Mouse (Mus musculus): ENCODE results near the gene Cbx7. TPM values are rescaled to one million over a fixed set of nuclear protein-coding genes. Genes with fewer than 3 reads are reported as not detected.

The Cbx7 gene
- 3.1 and 4.2 TPM in 2 replicates for polyA plus RNA-seq (2016; fragmentation: Nextera tagmentation; extraction: Ambion mirVana)

DNA sequence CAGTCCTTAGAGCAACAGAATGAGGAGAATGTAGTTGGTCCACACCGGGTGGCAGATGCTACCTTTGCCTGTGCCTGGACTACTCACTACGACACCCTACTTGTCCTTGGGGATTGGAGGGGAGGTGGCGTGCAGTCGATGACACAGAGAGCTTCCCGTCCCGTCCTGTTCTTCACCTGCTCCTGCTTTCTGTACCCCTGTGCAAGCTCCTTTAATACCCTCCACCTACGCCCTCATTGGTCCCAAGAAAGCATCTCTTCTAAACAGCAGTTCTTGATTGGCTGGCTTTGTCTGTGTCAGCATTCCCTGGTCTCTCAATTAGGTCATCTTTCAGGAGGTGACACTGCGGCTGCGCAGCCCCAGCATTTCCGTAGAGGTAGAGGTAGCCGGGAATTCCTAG is at the start of gene Cbx7:
Gene Cbx7, minus strand, starts transcription at position 180 of the 400 bp plus-strand sequence.
- Histone ChIP-seq H3K9me3 (replicated peaks) (no peaks in the 10 kb centered on the region), H3K27me3 (no peaks in the 10 kb centered on the region), H3K27ac (no peak within 1 kb of the TSS), H3K9ac (no peak within 1 kb of the TSS), H3K36me3 (no peaks in the 10 kb centered on the region), H3K4me2 (replicated peaks) (no peak within 1 kb of the TSS), H3K4me1 (no peaks in the 10 kb centered on the region), H3K4me3 (no peak within 1 kb of the TSS)
- WGBS: 95% methylated on average over 11 of the region's 11 CpGs
- no peak for ATAC-seq (ENCODE audit: low FRiP score)

DNA sequence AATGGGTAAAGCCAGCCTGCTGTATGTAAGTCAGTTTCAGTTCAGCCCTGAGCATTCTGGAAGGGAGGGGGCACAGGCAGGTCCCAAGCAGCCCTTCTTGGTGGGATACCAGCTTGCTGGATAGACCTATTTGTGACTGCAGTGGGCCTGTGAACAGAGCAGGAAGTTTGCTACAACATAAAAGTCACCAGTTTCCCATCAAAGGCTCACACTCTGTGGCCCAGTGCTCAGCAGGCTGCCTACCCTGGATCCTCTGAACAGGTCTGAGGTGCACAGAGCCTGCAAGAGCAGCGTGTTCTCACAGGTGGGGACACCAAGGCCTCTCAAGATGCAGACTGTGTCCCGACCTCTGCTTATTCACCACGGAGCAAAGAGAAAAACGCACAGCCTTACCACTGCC is 49.6 kb upstream of the Cbx7 start:
- Histone ChIP-seq H3K27me3 (peaks cover 30% of the 10 kb centered on the region), H3K4me3 (no peak overlapping the region), H3K9ac (no peak overlapping the region), H3K27ac (no peak overlapping the region), H3K4me2 (replicated peaks) (no peak overlapping the region), H3K9me3 (replicated peaks) (no peaks in the 10 kb centered on the region), H3K36me3 (no peaks in the 10 kb centered on the region), H3K4me1 (peaks cover 12% of the 10 kb centered on the region)
- WGBS: 67% methylated on average over 4 of the region's 4 CpGs
- ATAC-seq (ENCODE audit: low FRiP score): no peak

DNA sequence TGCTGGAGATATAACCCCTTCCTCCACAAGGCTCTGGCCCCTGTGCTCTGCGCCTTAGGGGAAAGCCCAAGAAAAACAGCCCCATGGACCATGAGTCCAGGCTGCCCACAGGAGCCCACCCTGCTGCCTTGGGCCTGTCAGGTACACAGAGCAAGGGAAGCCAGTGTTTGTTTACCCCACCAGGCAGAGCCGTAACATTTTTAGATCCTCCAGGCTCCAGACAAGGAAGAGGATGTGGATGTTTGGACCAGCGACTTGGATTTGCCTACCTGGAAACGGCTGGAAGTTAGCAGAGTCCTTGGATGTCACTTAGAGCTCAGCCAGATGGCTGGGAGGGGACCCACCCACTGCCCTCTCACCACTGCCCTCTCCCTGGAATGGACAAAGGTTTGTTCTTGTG is 48.7 kb upstream of the Cbx7 start:
- no peak overlapping the region for H3K27ac ChIP-seq
- ATAC-seq (ENCODE audit: low FRiP score): no peak
- 55% methylated on average over 4 of the region's 4 CpGs for WGBS

DNA sequence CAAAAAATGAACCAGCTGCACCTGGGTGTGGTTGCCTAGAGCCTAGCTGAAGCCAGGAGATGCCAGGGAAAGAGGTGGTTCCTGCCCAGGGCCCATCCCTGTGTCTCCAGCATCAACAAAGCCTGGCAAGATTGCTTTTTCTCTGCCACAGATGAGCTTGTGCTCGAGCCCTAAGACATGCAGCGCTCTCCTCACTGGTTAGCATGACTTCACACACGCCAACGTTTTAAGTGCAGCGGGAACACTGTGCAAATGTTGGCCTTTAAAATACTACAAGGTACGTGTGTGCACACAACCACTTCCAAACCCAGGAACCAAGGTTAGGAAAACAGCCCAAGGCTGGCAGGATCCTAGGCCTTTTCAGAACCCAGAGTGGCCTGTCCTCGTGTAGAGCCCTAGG is 48.3 kb upstream of the Cbx7 start:
- no peak overlapping the region for H3K4me3 ChIP-seq
- 77% methylated on average over 7 of the region's 7 CpGs for WGBS
- H3K27me3 ChIP-seq: peaks cover 43% of the 10 kb centered on the region
- no peak for ATAC-seq (ENCODE audit: low FRiP score)
- H3K36me3 ChIP-seq: no peaks in the 10 kb centered on the region
- H3K4me1 ChIP-seq: peaks cover 8% of the 10 kb centered on the region
- H3K9ac ChIP-seq: no peak overlapping the region
- no peaks in the 10 kb centered on the region for H3K9me3 ChIP-seq (replicated peaks)
- H3K27ac ChIP-seq: no peak overlapping the region
- no peak overlapping the region for H3K4me2 ChIP-seq (replicated peaks)

More for the DNA sequence above, 48.7 kb upstream of the Cbx7 start:
- H3K4me2 ChIP-seq (replicated peaks): no peak overlapping the region
- no peak overlapping the region for H3K9ac ChIP-seq
- H3K9me3 ChIP-seq (replicated peaks): no peaks in the 10 kb centered on the region
- peaks cover 39% of the 10 kb centered on the region for H3K27me3 ChIP-seq
- no peaks in the 10 kb centered on the region for H3K36me3 ChIP-seq
- no peak overlapping the region for H3K4me3 ChIP-seq
- H3K4me1 ChIP-seq: peaks cover 7% of the 10 kb centered on the region

DNA sequence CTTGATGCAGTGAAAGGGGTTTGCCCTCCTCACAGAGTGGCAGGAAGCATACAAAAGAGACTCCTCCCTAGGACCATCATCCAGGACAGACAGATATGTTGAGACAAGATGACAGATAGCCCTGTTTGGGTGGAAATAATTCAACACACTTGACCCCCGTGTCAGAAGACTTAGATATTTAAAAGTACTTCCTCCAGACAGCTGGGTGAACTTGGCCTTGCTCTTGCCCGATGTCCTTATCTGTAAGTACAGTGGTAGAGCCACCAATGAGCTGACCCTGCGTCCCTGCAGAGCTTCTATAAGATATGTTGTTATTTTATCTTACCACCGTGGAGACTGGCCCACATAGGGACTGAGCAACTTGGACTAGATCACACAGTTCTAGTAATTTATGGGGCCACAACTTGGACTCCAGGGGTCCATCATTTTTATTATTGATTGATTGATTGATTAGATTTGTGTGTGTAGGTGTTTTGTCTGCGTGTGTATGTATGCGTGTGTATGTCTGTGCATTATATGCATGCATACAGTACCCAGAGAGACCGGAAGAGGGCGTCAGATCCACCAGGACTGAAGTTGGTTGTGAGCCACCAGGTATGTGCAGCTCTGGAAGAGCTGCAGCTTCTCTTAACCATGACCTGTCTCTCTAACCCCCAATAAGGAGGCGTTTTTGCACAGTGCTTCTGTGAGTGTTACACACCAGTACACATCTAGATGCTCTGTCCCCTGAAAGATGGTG is 45.8 kb upstream of the Cbx7 start:
- H3K9ac ChIP-seq: no peak overlapping the region
- ATAC-seq (ENCODE audit: low FRiP score): no peak
- no peaks in the 10 kb centered on the region for H3K9me3 ChIP-seq (replicated peaks)
- no peaks in the 10 kb centered on the region for H3K36me3 ChIP-seq
- peaks cover 31% of the 10 kb centered on the region for H3K4me1 ChIP-seq
- H3K4me3 ChIP-seq: no peak overlapping the region
- H3K4me2 ChIP-seq (replicated peaks): no peak overlapping the region
- WGBS: 88% methylated on average over 9 of the region's 9 CpGs
- H3K27me3 ChIP-seq: peaks cover 62% of the 10 kb centered on the region
- H3K27ac ChIP-seq: no peak overlapping the region

DNA sequence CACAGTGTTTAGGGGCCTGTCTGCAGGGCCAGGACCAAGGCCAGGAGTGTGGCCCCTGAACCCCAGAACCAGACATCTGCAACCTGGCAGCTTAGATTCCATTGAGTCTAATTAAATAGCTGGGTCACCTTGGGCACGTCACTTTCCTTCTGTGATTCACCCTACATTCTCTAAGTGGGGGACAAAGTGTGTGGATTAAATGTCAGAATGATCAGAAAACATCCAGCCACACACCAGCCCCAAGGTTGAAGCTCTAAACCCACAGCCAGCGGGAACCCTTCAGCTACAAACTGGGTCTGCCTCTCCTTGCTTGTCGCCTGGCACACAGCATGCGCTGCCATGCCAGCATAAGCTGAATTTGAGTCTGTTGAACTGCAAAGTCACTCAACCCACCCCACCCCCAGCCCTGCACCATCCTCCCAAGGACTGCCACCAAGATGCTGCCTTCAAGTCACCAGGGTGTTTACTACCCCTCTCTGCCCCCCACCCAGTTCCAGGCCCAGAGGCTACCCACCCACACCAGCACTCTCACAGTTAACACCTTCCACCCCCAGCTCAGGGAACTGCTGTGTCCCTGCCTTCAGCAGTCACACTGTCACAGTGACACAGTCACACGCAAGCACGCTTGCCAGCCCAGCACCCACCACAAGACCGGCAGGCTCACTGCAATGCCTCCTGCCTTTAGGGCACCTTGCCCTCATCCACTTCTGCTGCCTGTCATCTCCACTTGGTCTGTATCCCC is 44.5 kb upstream of the Cbx7 start:
- Histone ChIP-seq H3K36me3 (no peaks in the 10 kb centered on the region), H3K4me2 (replicated peaks) (no peak overlapping the region), H3K27me3 (peaks cover 71% of the 10 kb centered on the region), H3K9me3 (replicated peaks) (no peaks in the 10 kb centered on the region), H3K4me3 (no peak overlapping the region), H3K4me1 (peaks cover 31% of the 10 kb centered on the region), H3K9ac (no peak overlapping the region), H3K27ac (no peak overlapping the region)
- WGBS: 59% methylated on average over 7 of the region's 7 CpGs
- no peak for ATAC-seq (ENCODE audit: low FRiP score)

DNA sequence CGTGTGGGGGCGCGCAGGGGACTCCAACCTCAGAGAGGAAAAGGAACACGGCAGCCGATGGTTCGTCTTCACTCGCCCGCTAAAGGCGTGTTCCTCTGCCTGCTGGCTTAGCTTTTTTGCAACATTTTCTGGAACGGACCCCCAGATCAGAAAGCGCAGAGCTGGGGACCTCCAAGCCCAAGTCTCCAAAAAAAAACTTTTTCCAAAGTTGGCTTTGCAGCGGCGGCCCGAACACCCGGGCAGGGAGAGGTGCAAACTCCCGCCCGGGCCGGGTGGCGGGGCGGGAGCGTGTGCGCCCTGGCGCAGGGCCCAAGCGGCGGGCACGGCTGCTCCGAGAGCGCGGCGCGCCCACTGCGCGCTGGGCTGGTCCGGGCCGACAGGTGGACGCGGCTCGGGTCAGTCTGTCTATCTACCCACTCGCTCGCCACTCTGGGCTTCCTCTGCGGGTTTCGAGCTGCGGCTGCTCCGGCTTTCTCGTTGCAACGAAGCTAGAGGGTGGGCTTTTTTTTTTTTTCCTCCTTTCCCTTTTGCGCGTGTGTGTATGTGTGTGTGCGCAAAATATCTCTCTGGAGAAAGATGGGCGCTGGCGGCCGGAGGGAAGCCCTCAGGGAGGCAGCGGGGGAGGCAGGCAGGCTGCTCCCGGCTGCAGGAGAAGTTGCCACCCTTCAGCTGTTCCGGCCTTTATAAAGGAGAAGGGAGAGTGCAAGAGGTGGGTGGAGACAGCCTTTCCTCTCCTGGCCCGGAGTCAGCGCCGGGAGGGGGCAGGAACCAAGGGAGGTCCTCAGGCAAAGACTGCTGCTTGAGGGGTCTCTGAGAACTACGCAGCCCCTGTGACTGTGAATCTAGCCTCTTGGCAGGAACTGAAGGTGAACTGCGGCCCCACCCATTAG is 43.6 kb upstream of the Cbx7 start, which contains the start of gene Pdgfb:
Gene Pdgfb, minus strand, starts transcription at position 657 of the 890 bp plus-strand sequence.
- Histone ChIP-seq H3K27ac (no peak within 1 kb of the TSS; the same call in 1 of the 2 replicates), H3K4me3 (peak within 1 kb of the TSS; percentile 51), H3K27me3 (peaks cover 77% of the 10 kb centered on the region), H3K36me3 (no peaks in the 10 kb centered on the region), H3K9ac (peak within 1 kb of the TSS; percentile 74), H3K4me2 (replicated peaks) (peak within 1 kb of the TSS; percentile 89), H3K9me3 (replicated peaks) (no peaks in the 10 kb centered on the region), H3K4me1 (peaks cover 31% of the 10 kb centered on the region)
- ATAC-seq (ENCODE audit: low FRiP score): no peak
- under 1% methylated on average over 60 of the region's 60 CpGs for WGBS

DNA sequence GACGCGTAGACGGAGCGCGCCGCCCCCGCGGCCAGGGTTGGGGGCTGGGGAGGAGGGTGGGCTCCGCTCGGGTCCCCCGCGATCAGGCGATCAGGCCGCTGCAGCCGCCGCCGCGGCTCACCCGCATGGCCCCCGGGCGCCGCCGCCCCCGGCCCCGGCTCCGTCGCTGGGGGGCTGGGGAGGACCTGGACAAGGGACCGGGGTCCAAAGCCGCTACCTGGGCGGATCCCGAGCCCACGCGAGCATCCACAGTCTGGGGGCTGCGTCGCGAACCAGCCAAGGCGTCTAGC is 43.1 kb upstream of the Cbx7 start:
- WGBS: under 1% methylated on average over 27 of the region's 37 CpGs
- Histone ChIP-seq H3K27ac (no peak overlapping the region), H3K4me3 (peak overlapping the region; percentile 51), H3K9me3 (replicated peaks) (no peaks in the 10 kb centered on the region), H3K4me1 (peaks cover 31% of the 10 kb centered on the region), H3K27me3 (peaks cover 77% of the 10 kb centered on the region), H3K36me3 (no peaks in the 10 kb centered on the region), H3K9ac (peak overlapping the region; percentile 74), H3K4me2 (replicated peaks) (peak overlapping the region; percentile 89)
- no peak for ATAC-seq (ENCODE audit: low FRiP score)

DNA sequence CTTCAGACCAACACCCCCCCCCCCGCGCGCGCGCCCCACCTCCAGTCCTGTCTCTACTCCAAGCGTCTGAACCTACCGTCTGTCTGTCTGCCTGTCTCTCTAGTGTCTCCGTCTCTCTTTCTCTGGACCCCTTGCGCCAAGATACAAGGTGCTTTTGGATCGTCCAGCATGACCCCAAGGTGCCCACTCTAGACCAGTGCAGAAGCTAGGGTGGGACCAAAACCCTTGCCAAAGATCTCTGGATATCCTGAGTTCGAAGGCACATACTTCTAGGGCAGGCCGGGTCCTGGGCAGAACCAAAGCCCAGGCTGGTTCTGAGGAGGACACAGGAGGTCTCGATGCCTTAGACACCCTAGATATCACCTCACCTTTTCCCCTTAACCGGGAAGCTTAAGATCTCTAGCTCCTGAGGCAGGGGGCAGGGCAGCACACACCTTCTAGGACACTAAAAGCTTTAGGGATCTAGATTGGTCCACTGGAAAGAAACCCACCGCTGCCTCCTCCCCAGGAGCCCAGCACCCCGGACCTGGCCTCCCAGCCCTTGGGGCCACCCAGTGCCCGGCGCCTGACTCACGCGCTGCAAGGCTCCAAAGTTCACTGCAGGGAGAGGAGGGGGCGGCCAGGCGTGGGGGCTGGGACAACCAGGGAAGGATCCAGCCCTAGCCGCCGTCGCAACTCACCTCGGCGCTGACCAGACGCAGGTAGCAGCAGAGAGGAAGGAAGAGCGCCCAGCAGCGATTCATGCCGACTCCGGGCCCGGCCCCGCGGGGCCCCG is 42.5 kb upstream of the Cbx7 start:
- H3K27ac ChIP-seq: no peak overlapping the region
- H3K9me3 ChIP-seq (replicated peaks): no peaks in the 10 kb centered on the region
- peak overlapping the region; percentile 51 for H3K4me3 ChIP-seq
- ATAC-seq (ENCODE audit: low FRiP score): peak; percentile 3; the same call in 1 of the 2 replicates
- peak overlapping the region; percentile 74 for H3K9ac ChIP-seq
- peak overlapping the region; percentile 89 for H3K4me2 ChIP-seq (replicated peaks)
- peaks cover 76% of the 10 kb centered on the region for H3K27me3 ChIP-seq
- H3K4me1 ChIP-seq: peaks cover 31% of the 10 kb centered on the region
- no peaks in the 10 kb centered on the region for H3K36me3 ChIP-seq
- WGBS: 3% methylated on average over 36 of the region's 36 CpGs

DNA sequence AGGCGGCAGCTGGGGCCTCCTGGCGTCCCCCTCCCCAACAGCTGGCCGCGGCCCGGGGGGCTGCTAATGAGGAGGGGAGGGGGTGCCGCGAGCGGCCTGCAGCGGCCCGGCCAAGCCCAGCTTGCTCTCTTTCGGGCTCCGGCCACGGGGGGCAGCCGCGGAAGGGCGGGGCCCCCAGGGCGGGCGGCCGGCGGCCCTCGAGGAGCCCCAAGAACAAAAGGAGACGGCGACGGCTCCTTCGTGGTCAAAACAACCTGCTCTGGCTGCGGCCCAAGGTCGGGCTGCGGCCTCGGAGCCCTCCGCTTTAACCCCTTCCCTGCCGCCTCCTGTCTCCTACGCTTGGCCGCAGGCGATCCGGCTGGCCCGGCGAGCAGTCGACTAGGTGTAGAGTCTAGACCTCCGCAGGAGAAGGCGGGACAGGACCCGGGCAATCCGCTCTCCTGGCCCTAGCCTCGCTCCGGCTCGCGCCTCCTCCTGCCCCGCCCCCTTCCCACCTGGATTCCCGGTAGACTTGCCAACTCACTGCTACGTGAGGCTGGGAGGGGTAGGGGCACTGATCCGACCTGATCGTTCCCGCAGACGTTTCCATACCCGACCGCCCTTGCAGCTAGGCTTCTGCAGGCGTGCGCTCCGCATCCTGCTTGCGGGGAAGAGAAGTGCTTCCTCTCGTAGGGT is 41.7 kb upstream of the Cbx7 start:
- no peak overlapping the region for H3K27ac ChIP-seq
- peak; percentile 46 for ATAC-seq (ENCODE audit: low FRiP score)
- peaks cover 74% of the 10 kb centered on the region for H3K27me3 ChIP-seq
- no peaks in the 10 kb centered on the region for H3K36me3 ChIP-seq
- H3K4me2 ChIP-seq (replicated peaks): peak overlapping the region; percentile 89
- peaks cover 31% of the 10 kb centered on the region for H3K4me1 ChIP-seq
- 1% methylated on average over 54 of the region's 60 CpGs for WGBS
- H3K9me3 ChIP-seq (replicated peaks): no peaks in the 10 kb centered on the region
- H3K4me3 ChIP-seq: peak overlapping the region; percentile 51
- peak overlapping the region; percentile 74 for H3K9ac ChIP-seq

Data from hindbrain, embryonic 12.5 days (tissue).